Mouse (Mus musculus): ENCODE data around the gene Acvrl1. TPM values are rescaled to one million over a fixed set of nuclear protein-coding genes. Genes with fewer than 3 reads are reported as not detected.

The Acvrl1 gene
- polyA plus RNA-seq, 1 experiment, result 35.5 TPM

- Histone ChIP-seq H3K4me3 (ENCODE audit: low read depth, low read length) (no peak overlapping the region), H3K36me3 (ENCODE audit: control insufficient read depth, insufficient read depth, low read length) (peaks cover 27% of the 10 kb centered on the region), H3K27me3 (ENCODE audit: control insufficient read depth, insufficient read depth, low read length) (no peaks in the 10 kb centered on the region), H3K4me1 (ENCODE audit: control insufficient read depth, insufficient read depth, insufficient read length, low read length) (peaks cover 20% of the 10 kb centered on the region), H3K27ac (ENCODE audit: insufficient read depth, low read depth, low read length) (peak overlapping the region; percentile 28)
- 49% methylated on average over 13 of the region's 13 CpGs for WGBS
- TF ChIP-seq CTCF (IDR thresholded peaks at IDR 0.05; ENCODE audit: extremely low read depth, insufficient read length, insufficient replicate concordance, low read depth, low read length), result no peak
Measured at GRCm38 (mm10) chr15:101191459-101192259, 63.3 kb downstream of the Acvrl1 start.

- TF ChIP-seq CTCF (IDR thresholded peaks at IDR 0.05; ENCODE audit: extremely low read depth, insufficient read length, insufficient replicate concordance, low read depth, low read length), result no peak
- 65% methylated on average over 7 of the region's 7 CpGs for WGBS
- H3K27ac ChIP-seq (ENCODE audit: insufficient read depth, low read depth, low read length), result no peak overlapping the region
- H3K27me3 ChIP-seq (ENCODE audit: control insufficient read depth, insufficient read depth, low read length), result no peaks in the 10 kb centered on the region
- H3K36me3 ChIP-seq (ENCODE audit: control insufficient read depth, insufficient read depth, low read length), result peaks cover 27% of the 10 kb centered on the region
- no peak overlapping the region for H3K4me3 ChIP-seq (ENCODE audit: low read depth, low read length)
- peaks cover 20% of the 10 kb centered on the region for H3K4me1 ChIP-seq (ENCODE audit: control insufficient read depth, insufficient read depth, insufficient read length, low read length)
Measured at GRCm38 (mm10) chr15:101192260-101192640, 63.9 kb downstream of the Acvrl1 start.

GRCm38 (mm10) chr15:101192651-101193050 lies 64.3 kb downstream of the Acvrl1 start:
- WGBS, result 82% methylated on average over 7 of the region's 7 CpGs
- Histone ChIP-seq H3K36me3 (ENCODE audit: control insufficient read depth, insufficient read depth, low read length) (peaks cover 30% of the 10 kb centered on the region), H3K27ac (ENCODE audit: insufficient read depth, low read depth, low read length) (no peak overlapping the region), H3K4me1 (ENCODE audit: control insufficient read depth, insufficient read depth, insufficient read length, low read length) (peaks cover 20% of the 10 kb centered on the region), H3K27me3 (ENCODE audit: control insufficient read depth, insufficient read depth, low read length) (no peaks in the 10 kb centered on the region), H3K4me3 (ENCODE audit: low read depth, low read length) (no peak overlapping the region)
- TF ChIP-seq POLR2A (IDR thresholded peaks at IDR 0.05; ENCODE audit: low read depth, low read length), result no peak
- TF ChIP-seq CTCF (IDR thresholded peaks at IDR 0.05; ENCODE audit: extremely low read depth, insufficient read length, insufficient replicate concordance, low read depth, low read length), result no peak

- peaks cover 22% of the 10 kb centered on the region for H3K4me1 ChIP-seq (ENCODE audit: control insufficient read depth, insufficient read depth, insufficient read length, low read length)
Measured at GRCm38 (mm10) chr15:101193971-101194370, 65.6 kb downstream of the Acvrl1 start.

More at GRCm38 (mm10) chr15:101193971-101194370, 65.6 kb downstream of the Acvrl1 start:
- Histone ChIP-seq H3K27me3 (ENCODE audit: control insufficient read depth, insufficient read depth, low read length) (no peaks in the 10 kb centered on the region), H3K27ac (ENCODE audit: insufficient read depth, low read depth, low read length) (no peak overlapping the region), H3K36me3 (ENCODE audit: control insufficient read depth, insufficient read depth, low read length) (peaks cover 34% of the 10 kb centered on the region), H3K4me3 (ENCODE audit: low read depth, low read length) (no peak overlapping the region)
- TF ChIP-seq POLR2A (IDR thresholded peaks at IDR 0.05; ENCODE audit: low read depth, low read length), result no peak
- TF ChIP-seq CTCF (IDR thresholded peaks at IDR 0.05; ENCODE audit: extremely low read depth, insufficient read length, insufficient replicate concordance, low read depth, low read length), result no peak
- WGBS, result 88% methylated on average over 6 of the region's 6 CpGs

Other genes with a start within 250 kb of the Acvrl1 start
- 0.18 TPM in 1 of 2 replicates, not detected in the other for gene Gm47841, start 81.1 kb upstream of the Acvrl1 start, polyA plus RNA-seq (2012; rRNA removed)
- gene Fignl2, start 50.0 kb upstream of the Acvrl1 start, polyA plus RNA-seq (2012; rRNA removed), result 2.9 and 7.8 TPM in 2 replicates
- not detected in 2 replicates for gene Ankrd33, start 12.8 kb upstream of the Acvrl1 start, polyA plus RNA-seq (2012; rRNA removed)
- 21.5 and 46.0 TPM in 2 replicates for gene Acvr1b, start 45.5 kb downstream of the Acvrl1 start, polyA plus RNA-seq (2012; rRNA removed)
- 7.3 and 8.5 TPM in 2 replicates for gene Grasp, start 95.7 kb downstream of the Acvrl1 start, polyA plus RNA-seq (2012; rRNA removed)
- 6.5 and 9.7 TPM in 2 replicates for gene Nr4a1, start 125.7 kb downstream of the Acvrl1 start, polyA plus RNA-seq (2012; rRNA removed)
- gene Atg101, start 155.8 kb downstream of the Acvrl1 start, polyA plus RNA-seq (2012; rRNA removed), result 13.7 and 38.4 TPM in 2 replicates
- gene 6030408B16Rik, start 164.7 kb downstream of the Acvrl1 start, polyA plus RNA-seq (2012; rRNA removed), result 0.14 and 0.24 TPM in 2 replicates
- 0.61 and 2.5 TPM in 2 replicates for gene Krt80, start 241.6 kb downstream of the Acvrl1 start, polyA plus RNA-seq (2012; rRNA removed)